Comparison of ENCODE assay signal across 17 mouse cellular contexts in the genomic region with DNA sequence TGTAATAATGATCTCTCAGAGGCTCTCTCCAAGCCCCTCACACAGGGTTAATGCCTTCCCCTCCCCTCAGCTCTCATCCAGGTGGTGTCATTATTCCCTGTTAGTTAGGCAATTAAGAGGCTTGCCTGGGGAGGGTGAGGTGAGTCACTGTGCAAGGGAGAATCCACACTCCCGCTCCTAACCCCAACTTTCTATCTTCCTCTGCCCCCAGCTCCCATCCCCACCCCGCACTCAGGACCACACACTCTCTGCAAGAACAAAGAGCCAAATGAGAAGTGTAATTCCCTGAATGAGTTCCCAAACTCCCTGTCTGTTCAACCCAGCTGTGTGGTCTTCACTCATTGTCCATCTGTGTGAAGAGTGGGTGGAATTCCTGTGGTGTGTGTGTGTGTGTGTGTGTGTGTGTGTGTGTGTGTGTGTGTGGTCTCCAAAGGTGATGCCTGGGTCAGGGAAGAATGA.
DNase-seq lines count a peak whose midpoint lies in the region; ATAC-seq and TF ChIP-seq lines count a peak whose summit lies in the region.
"Had no signal": no experiment of that assay in that cellular context is flagged by ENCODE, and none has a peak within 500 bp of the region (broad histone marks: within the 10 kb centered on the region; RNA-seq: fewer than 3 reads in every experiment).

No protein-coding gene starts in this region.

- 43% methylated on average over 2 of the region's 2 CpGs for WGBS in hindbrain, embryonic 10.5 days
- 49% methylated on average over 2 of the region's 2 CpGs for WGBS in hindbrain, embryonic 11.5 days
- 42% methylated on average over 2 of the region's 2 CpGs for WGBS in stomach, embryonic 16.5 days
- 26% methylated on average over 2 of the region's 2 CpGs for WGBS in stomach, postnatal 0 days
- WGBS in forebrain, postnatal 0 days = 32% methylated on average over 2 of the region's 2 CpGs

- no peak overlapping the region for H3K4me2 ChIP-seq in hindbrain, embryonic 11.5 days (replicated peaks; ENCODE audit: low read depth, low read length)
- H3K4me2 ChIP-seq in stomach, embryonic 16.5 days (ENCODE audit: low read depth, low read length) = no peak overlapping the region
- no peak overlapping the region for H3K4me2 ChIP-seq in stomach, postnatal 0 days (replicated peaks; ENCODE audit: low read depth)
- H3K4me2 ChIP-seq in forebrain, postnatal 0 days (ENCODE audit: low read depth) = no peak overlapping the region
- H3K4me2 ChIP-seq: heart, embryonic 11.5 days; midbrain, embryonic 12.5 days had no signal

- no peak for TF ChIP-seq CTCF in stomach, postnatal 0 days (IDR thresholded peaks at IDR 0.05; ENCODE audit: low read depth)
- no peak for TF ChIP-seq CTCF in forebrain, postnatal 0 days (IDR thresholded peaks at IDR 0.05; ENCODE audit: low read depth)

- no peaks in the 10 kb centered on the region for H3K9me3 ChIP-seq in hindbrain, embryonic 10.5 days
- no peaks in the 10 kb centered on the region for H3K9me3 ChIP-seq in hindbrain, embryonic 11.5 days (ENCODE audit: control insufficient read depth, low read length)
- no peaks in the 10 kb centered on the region for H3K9me3 ChIP-seq in stomach, embryonic 16.5 days (replicated peaks; ENCODE audit: control insufficient read depth, low read length)
- no peaks in the 10 kb centered on the region for H3K9me3 ChIP-seq in stomach, postnatal 0 days (ENCODE audit: control insufficient read depth, low read length)
- H3K9me3 ChIP-seq in forebrain, postnatal 0 days (ENCODE audit: low read length) = no peaks in the 10 kb centered on the region
- H3K9me3 ChIP-seq: midbrain, embryonic 12.5 days had no signal

- H3K4me1 ChIP-seq in hindbrain, embryonic 10.5 days (replicated peaks) = peaks cover 7% of the 10 kb centered on the region
- no peaks in the 10 kb centered on the region for H3K4me1 ChIP-seq in hindbrain, embryonic 11.5 days (replicated peaks; ENCODE audit: control insufficient read depth, insufficient read depth, low read length)
- no peaks in the 10 kb centered on the region for H3K4me1 ChIP-seq in stomach, embryonic 16.5 days (ENCODE audit: control insufficient read depth, insufficient read depth, low read length)
- no peaks in the 10 kb centered on the region for H3K4me1 ChIP-seq in stomach, postnatal 0 days (replicated peaks; ENCODE audit: control insufficient read depth, insufficient read depth)
- peaks cover 9% of the 10 kb centered on the region; the same call in 1 of the 2 replicates for H3K4me1 ChIP-seq in forebrain, postnatal 0 days (ENCODE audit: insufficient read depth)

- peak; percentile 14 for DNase-seq in hindbrain, embryonic 10.5 days (ENCODE audit: low spot score)
- DNase-seq in hindbrain, embryonic 11.5 days (ENCODE audit: low spot score) = no peak
- DNase-seq in stomach, postnatal 0 days (ENCODE audit: low spot score) = no peak
- DNase-seq in forebrain, postnatal 0 days = no peak
- peak; percentile 9 for DNase-seq in testis, postnatal 14 days (ENCODE audit: low spot score)
- no peak for DNase-seq in urinary bladder, postnatal 25 days (ENCODE audit: low spot score)
- DNase-seq in thymus, postnatal 0 days (ENCODE audit: low spot score) = no peak
- DNase-seq: gastrocnemius, postnatal 10 days; heart, postnatal 4 days; kidney, adult 8-10 months; layer of hippocampus, adult 9-11 months; lung, postnatal 4 days; right cerebral cortex, adult 18-20 months had no signal

- H3K9ac ChIP-seq in hindbrain, embryonic 11.5 days (ENCODE audit: low read depth, low read length) = no peak overlapping the region
- no peak overlapping the region for H3K9ac ChIP-seq in stomach, embryonic 16.5 days (ENCODE audit: low read length)
- H3K9ac ChIP-seq in stomach, postnatal 0 days (ENCODE audit: low read length) = no peak overlapping the region
- H3K9ac ChIP-seq in forebrain, postnatal 0 days = no peak overlapping the region
- H3K9ac ChIP-seq: midbrain, embryonic 12.5 days had no signal

- no peak for TF ChIP-seq EP300 in stomach, postnatal 0 days (optimal IDR thresholded peaks at IDR 0.05)

- H3K4me3 ChIP-seq in hindbrain, embryonic 10.5 days = no peak overlapping the region
- H3K4me3 ChIP-seq in hindbrain, embryonic 11.5 days (ENCODE audit: low read depth, low read length) = no peak overlapping the region
- no peak overlapping the region for H3K4me3 ChIP-seq in stomach, embryonic 16.5 days (replicated peaks; ENCODE audit: low read length)
- H3K4me3 ChIP-seq in stomach, postnatal 0 days (ENCODE audit: low read depth, low read length) = no peak overlapping the region
- no peak overlapping the region for H3K4me3 ChIP-seq in forebrain, postnatal 0 days (ENCODE audit: low read depth, low read length)
- H3K4me3 ChIP-seq: midbrain, embryonic 12.5 days had no signal

- no peaks in the 10 kb centered on the region for H3K36me3 ChIP-seq in hindbrain, embryonic 10.5 days
- H3K36me3 ChIP-seq in hindbrain, embryonic 11.5 days (ENCODE audit: control insufficient read depth, insufficient read depth, low read length) = no peaks in the 10 kb centered on the region
- H3K36me3 ChIP-seq in stomach, embryonic 16.5 days (ENCODE audit: control insufficient read depth, insufficient read depth, low read length) = no peaks in the 10 kb centered on the region
- no peaks in the 10 kb centered on the region for H3K36me3 ChIP-seq in stomach, postnatal 0 days (ENCODE audit: control insufficient read depth, insufficient read depth, low read length)
- no peaks in the 10 kb centered on the region for H3K36me3 ChIP-seq in forebrain, postnatal 0 days (ENCODE audit: insufficient read depth)
- H3K36me3 ChIP-seq: midbrain, embryonic 12.5 days had no signal

- no peaks in the 10 kb centered on the region for H3K27me3 ChIP-seq in hindbrain, embryonic 10.5 days (ENCODE audit: insufficient read depth, poor library complexity, severe bottlenecking)
- H3K27me3 ChIP-seq in hindbrain, embryonic 11.5 days (ENCODE audit: control insufficient read depth, insufficient read depth, low read length) = no peaks in the 10 kb centered on the region
- no peaks in the 10 kb centered on the region for H3K27me3 ChIP-seq in stomach, embryonic 16.5 days (ENCODE audit: control insufficient read depth, insufficient read depth, low read length)
- no peaks in the 10 kb centered on the region for H3K27me3 ChIP-seq in stomach, postnatal 0 days (ENCODE audit: control insufficient read depth, insufficient read depth, low read length)
- no peaks in the 10 kb centered on the region for H3K27me3 ChIP-seq in forebrain, postnatal 0 days (ENCODE audit: insufficient read depth, low read length)

- H3K27ac ChIP-seq in hindbrain, embryonic 10.5 days = no peak overlapping the region
- no peak overlapping the region for H3K27ac ChIP-seq in hindbrain, embryonic 11.5 days (ENCODE audit: low read depth, low read length)
- H3K27ac ChIP-seq in stomach, embryonic 16.5 days (ENCODE audit: low read length) = 0 out of 2 replicates have a peak overlapping the region, but pooled peaks have one; percentile 12
- H3K27ac ChIP-seq in stomach, postnatal 0 days (replicated peaks) = no peak overlapping the region
- no peak overlapping the region for H3K27ac ChIP-seq in forebrain, postnatal 0 days (ENCODE audit: low read depth, low read length)
- H3K27ac ChIP-seq: midbrain, embryonic 12.5 days had no signal

- no peak for ATAC-seq in hindbrain, embryonic 11.5 days (ENCODE audit: low FRiP score)
- no peak for ATAC-seq in stomach, embryonic 16.5 days (ENCODE audit: insufficient read depth, low FRiP score)
- no peak for ATAC-seq in stomach, postnatal 0 days (ENCODE audit: low FRiP score, low TSS enrichment)
- ATAC-seq in forebrain, postnatal 0 days = peak; percentile 50; the same call in 1 of the 2 replicates
- ATAC-seq: Patski had no signal

Comparison
In these comparisons a context has a peak if more than half of its experiments do, and no peak if none do; other contexts are left out.
1. DNase-seq: peak in hindbrain, embryonic 10.5 days (single experiment) and testis, postnatal 14 days (single experiment); none in hindbrain, embryonic 11.5 days (single experiment), stomach, postnatal 0 days (single experiment), forebrain, postnatal 0 days (single experiment), urinary bladder, postnatal 25 days (single experiment) and thymus, postnatal 0 days (single experiment).